Mouse (Mus musculus): ENCODE results near the gene Schip1. TPM values are rescaled to one million over a fixed set of nuclear protein-coding genes. Genes with fewer than 3 reads are reported as not detected.
A peak's percentile ranks its signal among the peaks of the same experiment; 100 is the strongest.

Gene Schip1
- polyA plus RNA-seq, 1 experiment: 2.5 TPM

- Histone ChIP-seq H3K36me3 (ENCODE audit: control insufficient read depth, insufficient read depth, low read length) (no peaks in the 10 kb centered on the region), H3K4me1 (ENCODE audit: control insufficient read depth, insufficient read depth, low read length) (peaks cover 6% of the 10 kb centered on the region), H3K27me3 (ENCODE audit: control insufficient read depth, insufficient read depth, low read length) (no peaks in the 10 kb centered on the region)
Measured at GRCm38 (mm10) chr3:68570319-68570718, 505.7 kb downstream of the Schip1 start.

GRCm38 (mm10) chr3:68572249-68573225 lies 507.9 kb downstream of the Schip1 start:
- Histone ChIP-seq H3K4me1 (ENCODE audit: control insufficient read depth, insufficient read depth, low read length) (peaks cover 6% of the 10 kb centered on the region), H3K27me3 (ENCODE audit: control insufficient read depth, insufficient read depth, low read length) (no peaks in the 10 kb centered on the region), H3K36me3 (ENCODE audit: control insufficient read depth, insufficient read depth, low read length) (no peaks in the 10 kb centered on the region), H3K27ac (ENCODE audit: control insufficient read depth, insufficient read depth, low read depth, low read length) (no peak overlapping the region; the same call in 1 of the 2 replicates), H3K4me3 (ENCODE audit: control insufficient read depth, low read depth, low read length) (peak overlapping the region; percentile 77)
- TF ChIP-seq CTCF (IDR thresholded peaks at IDR 0.05; ENCODE audit: control insufficient read depth, insufficient read depth, insufficient replicate concordance, low read depth, low read length) (no peak), POLR2A (IDR thresholded peaks at IDR 0.05; ENCODE audit: control insufficient read depth, low read depth, low read length) (peak; percentile 35; the same call in 1 of the 2 replicates)

More at GRCm38 (mm10) chr3:68570319-68570718, 505.7 kb downstream of the Schip1 start:
- no peak overlapping the region for H3K4me3 ChIP-seq (ENCODE audit: control insufficient read depth, low read depth, low read length)
- H3K27ac ChIP-seq (ENCODE audit: control insufficient read depth, insufficient read depth, low read depth, low read length): no peak overlapping the region
- TF ChIP-seq CTCF (IDR thresholded peaks at IDR 0.05; ENCODE audit: control insufficient read depth, insufficient read depth, insufficient replicate concordance, low read depth, low read length): no peak
- no peak for TF ChIP-seq POLR2A (IDR thresholded peaks at IDR 0.05; ENCODE audit: control insufficient read depth, low read depth, low read length)

- TF ChIP-seq POLR2A (IDR thresholded peaks at IDR 0.05; ENCODE audit: control insufficient read depth, low read depth, low read length) (no peak), CTCF (IDR thresholded peaks at IDR 0.05; ENCODE audit: control insufficient read depth, insufficient read depth, insufficient replicate concordance, low read depth, low read length) (no peak)
- no peak overlapping the region for H3K4me3 ChIP-seq (ENCODE audit: control insufficient read depth, low read depth, low read length)
- no peaks in the 10 kb centered on the region for H3K36me3 ChIP-seq (ENCODE audit: control insufficient read depth, insufficient read depth, low read length)
- H3K27me3 ChIP-seq (ENCODE audit: control insufficient read depth, insufficient read depth, low read length): no peaks in the 10 kb centered on the region
- peaks cover 6% of the 10 kb centered on the region for H3K4me1 ChIP-seq (ENCODE audit: control insufficient read depth, insufficient read depth, low read length)
- no peak overlapping the region for H3K27ac ChIP-seq (ENCODE audit: control insufficient read depth, insufficient read depth, low read depth, low read length)
Measured at GRCm38 (mm10) chr3:68573226-68573624, 508.6 kb downstream of the Schip1 start.

GRCm38 (mm10) chr3:68574097-68574496 lies 509.5 kb downstream of the Schip1 start:
- H3K27ac ChIP-seq (ENCODE audit: control insufficient read depth, insufficient read depth, low read depth, low read length): no peak overlapping the region
- no peak overlapping the region for H3K4me3 ChIP-seq (ENCODE audit: control insufficient read depth, low read depth, low read length)
- H3K27me3 ChIP-seq (ENCODE audit: control insufficient read depth, insufficient read depth, low read length): no peaks in the 10 kb centered on the region
- no peak for TF ChIP-seq POLR2A (IDR thresholded peaks at IDR 0.05; ENCODE audit: control insufficient read depth, low read depth, low read length)
- no peak for TF ChIP-seq CTCF (IDR thresholded peaks at IDR 0.05; ENCODE audit: control insufficient read depth, insufficient read depth, insufficient replicate concordance, low read depth, low read length)
- H3K4me1 ChIP-seq (ENCODE audit: control insufficient read depth, insufficient read depth, low read length): peaks cover 6% of the 10 kb centered on the region
- H3K36me3 ChIP-seq (ENCODE audit: control insufficient read depth, insufficient read depth, low read length): no peaks in the 10 kb centered on the region

GRCm38 (mm10) chr3:68574565-68574964 lies 510.0 kb downstream of the Schip1 start:
- H3K4me3 ChIP-seq (ENCODE audit: control insufficient read depth, low read depth, low read length): no peak overlapping the region
- no peaks in the 10 kb centered on the region for H3K27me3 ChIP-seq (ENCODE audit: control insufficient read depth, insufficient read depth, low read length)
- TF ChIP-seq POLR2A (IDR thresholded peaks at IDR 0.05; ENCODE audit: control insufficient read depth, low read depth, low read length): no peak
- TF ChIP-seq CTCF (IDR thresholded peaks at IDR 0.05; ENCODE audit: control insufficient read depth, insufficient read depth, insufficient replicate concordance, low read depth, low read length): no peak
- H3K36me3 ChIP-seq (ENCODE audit: control insufficient read depth, insufficient read depth, low read length): no peaks in the 10 kb centered on the region
- peaks cover 6% of the 10 kb centered on the region for H3K4me1 ChIP-seq (ENCODE audit: control insufficient read depth, insufficient read depth, low read length)
- no peak overlapping the region for H3K27ac ChIP-seq (ENCODE audit: control insufficient read depth, insufficient read depth, low read depth, low read length)

- Histone ChIP-seq H3K4me3 (ENCODE audit: control insufficient read depth, low read depth, low read length) (no peak overlapping the region), H3K36me3 (ENCODE audit: control insufficient read depth, insufficient read depth, low read length) (no peaks in the 10 kb centered on the region), H3K27ac (ENCODE audit: control insufficient read depth, insufficient read depth, low read depth, low read length) (peak overlapping the region; percentile 60; the same call in 1 of the 2 replicates), H3K4me1 (ENCODE audit: control insufficient read depth, insufficient read depth, low read length) (peaks cover 6% of the 10 kb centered on the region), H3K27me3 (ENCODE audit: control insufficient read depth, insufficient read depth, low read length) (no peaks in the 10 kb centered on the region)
- TF ChIP-seq POLR2A (IDR thresholded peaks at IDR 0.05; ENCODE audit: control insufficient read depth, low read depth, low read length) (no peak), CTCF (IDR thresholded peaks at IDR 0.05; ENCODE audit: control insufficient read depth, insufficient read depth, insufficient replicate concordance, low read depth, low read length) (no peak)
Measured at GRCm38 (mm10) chr3:68575636-68576340, 511.2 kb downstream of the Schip1 start.

GRCm38 (mm10) chr3:68576431-68576830 lies 511.8 kb downstream of the Schip1 start:
- Histone ChIP-seq H3K4me1 (ENCODE audit: control insufficient read depth, insufficient read depth, low read length) (peaks cover 6% of the 10 kb centered on the region), H3K4me3 (ENCODE audit: control insufficient read depth, low read depth, low read length) (no peak overlapping the region), H3K36me3 (ENCODE audit: control insufficient read depth, insufficient read depth, low read length) (no peaks in the 10 kb centered on the region), H3K27ac (ENCODE audit: control insufficient read depth, insufficient read depth, low read depth, low read length) (no peak overlapping the region), H3K27me3 (ENCODE audit: control insufficient read depth, insufficient read depth, low read length) (no peaks in the 10 kb centered on the region)
- TF ChIP-seq CTCF (IDR thresholded peaks at IDR 0.05; ENCODE audit: control insufficient read depth, insufficient read depth, insufficient replicate concordance, low read depth, low read length) (no peak), POLR2A (IDR thresholded peaks at IDR 0.05; ENCODE audit: control insufficient read depth, low read depth, low read length) (no peak)

Data from testis, adult 2 months (tissue).